Comparison of ENCODE assay signal across 7 mouse cellular contexts in the genomic region with DNA sequence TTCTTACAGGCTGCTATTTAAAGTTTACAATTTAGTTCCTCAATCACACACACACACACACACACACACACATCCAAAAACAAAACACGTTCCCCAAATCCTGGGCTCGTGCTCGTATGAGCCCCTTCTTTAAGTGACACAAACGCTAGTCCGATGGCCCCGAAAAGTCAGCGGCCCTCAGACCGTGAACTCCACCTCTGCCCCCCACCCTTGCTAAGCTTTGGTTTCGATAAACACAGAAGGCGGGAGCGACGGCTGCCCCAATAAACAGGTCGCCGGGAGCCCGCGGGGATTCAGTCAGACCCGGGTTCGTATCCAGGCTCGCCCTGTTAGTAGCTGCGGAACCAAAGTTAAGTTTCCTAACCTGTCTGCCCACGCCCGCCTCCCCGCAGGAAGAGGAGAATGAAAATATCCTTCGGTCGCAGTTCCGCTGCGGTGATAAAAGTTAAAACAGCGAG. TPM values are rescaled to one million over a fixed set of nuclear protein-coding genes. Genes with fewer than 3 reads are reported as not detected.
DNase-seq lines count a peak whose midpoint lies in the region; ATAC-seq lines count a peak whose summit lies in the region.

No protein-coding gene starts in this region.

- peak overlapping the region; percentile 89 for H3K4me3 ChIP-seq in midbrain, embryonic 10.5 days

- H3K36me3 ChIP-seq in midbrain, embryonic 10.5 days, result peaks cover 25% of the 10 kb centered on the region

- H3K27ac ChIP-seq in midbrain, embryonic 10.5 days (replicated peaks), result peak overlapping the region; percentile 97

- DNase-seq in ZHBTc4 (ENCODE audit: low read depth, low spot score), result peak; percentile 76
- peak; percentile 61 to 66 for DNase-seq in cerebellum, postnatal 14 days
- DNase-seq in gastrocnemius, adult 8-10 months (ENCODE audit: low spot score in 2 of 2), result peak; percentile 6 to 20
- peak; percentile 36 for DNase-seq in left cerebral cortex, postnatal 4 days
- peak; percentile 68 for DNase-seq in midbrain, embryonic 10.5 days (ENCODE audit: low spot score)
- DNase-seq in skeletal muscle tissue, adult 2 months (ENCODE audit: low read depth, low spot score), result peak; percentile 9

- ATAC-seq in inflammation-experienced regulatory T-cells, adult 6 months, result peak; percentile 24

- H3K9me3 ChIP-seq in midbrain, embryonic 10.5 days (replicated peaks), result no peaks in the 10 kb centered on the region

- H3K4me1 ChIP-seq in midbrain, embryonic 10.5 days, result peaks cover 16% of the 10 kb centered on the region

- under 1% methylated on average over 28 of the region's 28 CpGs for WGBS in midbrain, embryonic 10.5 days

- no peaks in the 10 kb centered on the region for H3K27me3 ChIP-seq in midbrain, embryonic 10.5 days (ENCODE audit: low read depth, poor library complexity, severe bottlenecking)

- intact Hi-C loops in left cerebral cortex, postnatal 4 days (cut with DNase I), result no loop called here

RNA-seq across cellular contexts. Expression of a gene that starts 0.6 kb away (rescaled TPM):
- total RNA-seq in gastrocnemius, adult 8-10 months (2022), result 1 to 10 TPM; 4.1 to 4.7 (median 4.2) TPM
- polyA plus RNA-seq in inflammation-experienced regulatory T-cells, adult 6 months (2017; shearing (Covaris generic)), result 10 to 100 TPM; 26.0 to 37.9 (median 27.3) TPM
- 10 to 100 TPM; 18.2 to 18.7 TPM for total RNA-seq in left cerebral cortex, postnatal 4 days (2021)
- 95.2 and 98.9 TPM in 2 replicates for polyA plus RNA-seq in midbrain, embryonic 10.5 days (2016; fragmentation: Nextera tagmentation; extraction: Ambion mirVana)

RNA-seq across cellular contexts. Expression of a gene that starts 38.6 kb away (rescaled TPM):
- total RNA-seq in gastrocnemius, adult 8-10 months (2022), result 1 to 10 TPM in 1 of 4 experiments, under 1 TPM in 3; 0.29 to 1.6 (median 0.76) TPM
- 10 to 100 TPM in 1 of 3 experiments, 1 to 10 TPM in 2; 3.7 to 18.8 (median 6.3) TPM for polyA plus RNA-seq in inflammation-experienced regulatory T-cells, adult 6 months (2017; shearing (Covaris generic))
- under 1 TPM; 0.34 to 0.46 TPM for total RNA-seq in left cerebral cortex, postnatal 4 days (2021)
- 0.25 TPM in 2 replicates for polyA plus RNA-seq in midbrain, embryonic 10.5 days (2016; fragmentation: Nextera tagmentation; extraction: Ambion mirVana)

RNA-seq across cellular contexts. Expression of a gene that starts 40.4 kb away (rescaled TPM):
- 10 to 100 TPM; 31.4 to 34.4 (median 32.8) TPM for total RNA-seq in gastrocnemius, adult 8-10 months (2022)
- polyA plus RNA-seq in inflammation-experienced regulatory T-cells, adult 6 months (2017; shearing (Covaris generic)), result 10 to 100 TPM; 25.2 to 37.5 (median 28.5) TPM
- 100 to 1,000 TPM; 107 to 114 TPM for total RNA-seq in left cerebral cortex, postnatal 4 days (2021)
- 65.1 and 66.7 TPM in 2 replicates for polyA plus RNA-seq in midbrain, embryonic 10.5 days (2016; fragmentation: Nextera tagmentation; extraction: Ambion mirVana)

Comparison
In these comparisons a context has a peak if more than half of its experiments do, and no peak if none do; other contexts are left out.
1. Peak in every context shown above with its lines: DNase-seq, ATAC-seq, H3K4me3 ChIP-seq and H3K27ac ChIP-seq.
2. DNase-seq: peak in every context shown above with its lines; median percentile 76 in ZHBTc4; 68 in midbrain, embryonic 10.5 days; 64 in cerebellum, postnatal 14 days; 36 in left cerebral cortex, postnatal 4 days; 13 in gastrocnemius, adult 8-10 months; 9 in skeletal muscle tissue, adult 2 months.